Mouse (Mus musculus): Measurements from ENCODE around the gene Agfg1.

Gene Agfg1

GRCm38 (mm10) chr1:82839296-82839613 lies at the start of gene Agfg1:
Agfg1 (plus strand) TSS chr1:82839483.
- DNase-seq (ENCODE audit: low read depth, low spot score), result peak; percentile 94

- no peak for DNase-seq (ENCODE audit: low read depth, low spot score)
Measured at GRCm38 (mm10) chr1:82791105-82791504, 48.2 kb upstream of the Agfg1 start.

- no peak for DNase-seq (ENCODE audit: low read depth, low spot score)
Measured at GRCm38 (mm10) chr1:82792238-82792637, 47.0 kb upstream of the Agfg1 start.

- no peak for DNase-seq (ENCODE audit: low read depth, low spot score)
Measured at GRCm38 (mm10) chr1:82793110-82793509, 46.2 kb upstream of the Agfg1 start.

GRCm38 (mm10) chr1:82793986-82794385 lies 45.3 kb upstream of the Agfg1 start:
- no peak for DNase-seq (ENCODE audit: low read depth, low spot score)

- DNase-seq (ENCODE audit: low read depth, low spot score), result peak; percentile 24
Measured at GRCm38 (mm10) chr1:82795211-82795610, 44.1 kb upstream of the Agfg1 start.

GRCm38 (mm10) chr1:82795702-82796443 lies 43.4 kb upstream of the Agfg1 start:
- peak; percentile 26 for DNase-seq (ENCODE audit: low read depth, low spot score)

- DNase-seq (ENCODE audit: low read depth, low spot score), result no peak
Measured at GRCm38 (mm10) chr1:82797088-82797487, 42.2 kb upstream of the Agfg1 start.

- no peak for DNase-seq (ENCODE audit: low read depth, low spot score)
Measured at GRCm38 (mm10) chr1:82798304-82798703, 41.0 kb upstream of the Agfg1 start.

GRCm38 (mm10) chr1:82798922-82799321 lies 40.4 kb upstream of the Agfg1 start:
- no peak for DNase-seq (ENCODE audit: low read depth, low spot score)

GRCm38 (mm10) chr1:82801105-82801783 lies 38.0 kb upstream of the Agfg1 start:
- no peak for DNase-seq (ENCODE audit: low read depth, low spot score)

GRCm38 (mm10) chr1:82803608-82804007 lies 35.7 kb upstream of the Agfg1 start:
- DNase-seq (ENCODE audit: low read depth, low spot score), result peak; percentile 69

GRCm38 (mm10) chr1:82804059-82804458 lies 35.2 kb upstream of the Agfg1 start:
- no peak for DNase-seq (ENCODE audit: low read depth, low spot score)

- no peak for DNase-seq (ENCODE audit: low read depth, low spot score)
Measured at GRCm38 (mm10) chr1:82806391-82806790, 32.9 kb upstream of the Agfg1 start.

- DNase-seq (ENCODE audit: low read depth, low spot score), result peak; percentile 58
Measured at GRCm38 (mm10) chr1:82807206-82807605, 32.1 kb upstream of the Agfg1 start.

GRCm38 (mm10) chr1:82808564-82808963 lies 30.7 kb upstream of the Agfg1 start:
- no peak for DNase-seq (ENCODE audit: low read depth, low spot score)

GRCm38 (mm10) chr1:82811766-82812165 lies 27.5 kb upstream of the Agfg1 start:
- DNase-seq (ENCODE audit: low read depth, low spot score), result no peak

- no peak for DNase-seq (ENCODE audit: low read depth, low spot score)
Measured at GRCm38 (mm10) chr1:82815941-82816716, 23.2 kb upstream of the Agfg1 start.

GRCm38 (mm10) chr1:82819366-82819765 lies 19.9 kb upstream of the Agfg1 start:
- DNase-seq (ENCODE audit: low read depth, low spot score), result peak; percentile 80

- DNase-seq (ENCODE audit: low read depth, low spot score), result no peak
Measured at GRCm38 (mm10) chr1:82820179-82820578, 19.1 kb upstream of the Agfg1 start.

GRCm38 (mm10) chr1:82820626-82821186 lies 18.6 kb upstream of the Agfg1 start:
- DNase-seq (ENCODE audit: low read depth, low spot score), result no peak

- DNase-seq (ENCODE audit: low read depth, low spot score), result no peak
Measured at GRCm38 (mm10) chr1:82821846-82822245, 17.4 kb upstream of the Agfg1 start.

Measured in CD4-positive helper T cell, adult 2 months (primary cell).